Mouse (Mus musculus) monocyte, adult 5-6 weeks (primary cell): ENCODE data around the gene Tcaim. TPM values are rescaled to one million over a fixed set of nuclear protein-coding genes. Genes with fewer than 3 reads are reported as not detected.
"Not testable (repeated sequence)": the region's sequence is repeated elsewhere in the genome, so short reads cannot be mapped to it uniquely, and the experiment has no call there.

ENCODE experiments used
- ATAC-seq: fragments of 153-309, 156-312 bp; replicated peaks from 2 replicates; pipeline ENCODE4 v1.8.0; 2017; ENCODE audit warnings: mild to moderate bottlenecking; ENCODE audit not compliant: low TSS enrichment, insufficient number of reproducible peaks, severe bottlenecking, poor library complexity, low FRiP score
- total RNA-seq: library from RNA; stranded (forward); fragments of 200-1000, 200-491, 200-594 nt; gene quantifications from 3 replicates; pipeline ENCODE4 v1.2.3, GENCODE M21; 2017

The Tcaim gene
- total RNA-seq, 1 experiment from 2014 or later = 12.6 TPM

DNA sequence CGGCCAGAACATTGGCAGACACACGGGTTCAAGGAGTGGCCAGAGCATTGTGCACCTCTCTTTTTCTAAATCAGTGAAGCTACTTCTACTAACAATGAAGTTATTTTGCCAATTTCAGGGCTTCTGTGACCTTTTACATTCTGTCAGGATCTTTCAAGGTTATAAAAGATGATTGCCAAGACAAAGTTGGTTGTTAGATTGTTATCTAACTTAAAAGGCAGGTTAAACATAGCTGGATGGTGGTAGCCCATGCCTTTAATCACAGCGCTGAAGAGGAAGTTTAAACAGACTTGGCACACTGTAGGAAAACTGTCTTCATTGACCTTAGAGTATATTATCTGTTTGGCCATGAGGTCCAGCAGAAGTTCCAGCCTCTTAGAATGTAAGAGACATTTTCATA is 40.3 kb downstream of the Tcaim start:
- no peak for ATAC-seq

DNA sequence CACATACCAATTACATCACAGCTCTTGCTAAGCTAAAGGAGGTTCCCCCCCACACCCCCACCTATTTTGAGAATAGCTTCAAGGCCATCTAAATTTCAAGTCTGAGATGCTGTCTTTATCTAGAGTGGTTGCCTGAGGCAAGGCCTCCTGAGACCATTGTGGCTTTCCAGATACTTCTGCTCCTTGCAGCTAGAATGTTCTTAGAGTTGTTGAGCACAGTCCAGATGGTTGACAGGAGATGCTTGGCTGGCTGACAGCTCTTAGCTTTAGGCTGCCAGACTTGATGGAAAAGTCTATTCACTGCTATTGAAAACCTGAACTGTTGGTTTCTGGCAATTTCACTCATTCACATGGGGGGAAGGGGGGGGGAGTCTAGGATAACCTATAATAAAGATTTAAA is 40.8 kb downstream of the Tcaim start:
- ATAC-seq = no peak

DNA sequence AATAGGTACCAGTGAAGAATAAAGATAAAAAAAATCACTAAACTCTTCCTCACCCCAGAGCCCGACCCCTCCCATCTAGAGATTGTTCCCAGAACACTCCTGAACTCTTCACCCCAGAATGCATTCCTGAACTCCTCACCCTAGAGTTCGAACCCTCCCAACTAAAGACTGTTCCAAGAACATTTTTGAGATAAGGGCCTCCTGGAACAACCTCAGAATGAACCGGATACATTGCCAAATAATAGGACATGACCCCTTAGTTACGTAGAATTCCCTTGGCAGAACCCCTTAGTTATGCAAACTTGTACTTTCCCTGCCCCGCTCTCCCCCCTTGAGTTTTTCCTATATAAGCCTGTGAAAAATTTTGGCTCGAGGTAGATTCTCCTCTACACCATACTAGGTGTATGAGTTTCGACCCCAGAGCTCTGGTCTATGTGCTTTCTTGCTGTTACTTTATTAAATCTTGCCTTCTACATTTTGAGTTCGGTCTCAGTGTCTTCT is 42.5 kb downstream of the Tcaim start:
- ATAC-seq = not testable (repeated sequence)

DNA sequence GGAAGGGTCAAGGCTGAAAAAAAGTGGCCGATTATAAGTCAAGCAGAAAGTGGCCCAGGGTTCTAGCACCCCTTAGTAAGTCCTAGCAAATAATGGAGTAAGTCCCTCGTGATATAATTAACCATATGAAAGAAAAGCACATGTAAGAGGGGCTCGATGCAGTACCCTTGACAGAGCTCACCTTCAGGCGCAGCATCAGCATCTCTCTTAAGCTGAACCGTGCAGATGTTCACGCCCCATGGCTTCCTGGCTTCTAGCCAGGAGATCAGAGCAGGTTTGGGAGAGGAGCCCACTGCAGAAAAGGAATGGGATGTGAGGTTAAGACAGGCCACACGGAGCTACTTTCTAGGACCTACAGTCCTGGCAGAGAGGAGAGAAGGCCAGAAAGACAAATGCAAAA is 49.2 kb downstream of the Tcaim start:
- ATAC-seq = no peak

- not testable (repeated sequence) for ATAC-seq
These were observed 49.8 kb downstream of the Tcaim start for GRCm38 (mm10) chr9:122855141-122855540.

DNA sequence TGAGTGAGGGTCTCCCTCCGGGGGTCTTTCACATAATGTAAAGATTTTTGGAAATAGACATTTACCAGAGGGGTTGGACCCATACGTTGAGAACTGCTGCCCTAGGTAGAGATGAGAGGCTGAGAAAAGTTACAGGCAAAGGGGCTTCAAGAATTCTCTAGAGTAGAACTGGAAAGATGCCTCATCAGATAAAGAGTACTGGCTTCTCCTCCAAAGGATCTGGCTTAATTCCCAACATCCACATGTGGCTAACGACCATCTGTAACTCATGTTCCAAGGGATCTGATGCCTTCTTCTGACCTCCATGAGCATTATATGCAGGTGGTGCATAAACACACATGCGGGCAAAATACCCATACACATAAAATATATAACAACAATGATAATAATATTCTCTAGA is 50.3 kb downstream of the Tcaim start:
- ATAC-seq = no peak

DNA sequence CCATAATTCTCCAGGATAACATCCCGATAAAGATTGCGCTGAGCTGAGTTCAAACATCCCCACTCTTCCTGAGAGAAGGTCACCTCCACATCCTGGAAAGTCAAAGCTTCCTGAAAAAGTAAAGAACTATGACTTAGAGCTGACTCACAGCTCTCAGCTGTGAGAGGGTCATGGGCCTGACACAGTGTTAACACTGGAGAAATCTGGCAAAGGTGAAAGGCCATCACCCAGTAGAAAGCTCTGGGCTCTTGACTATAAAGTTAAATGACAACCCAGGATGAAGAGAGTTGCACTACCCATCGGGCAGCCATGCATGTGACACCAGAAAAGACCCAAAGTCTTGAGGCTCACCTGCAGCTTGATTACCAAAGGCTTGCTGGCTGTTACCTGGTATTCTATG is 51.4 kb downstream of the Tcaim start:
- ATAC-seq = no peak

GRCm38 (mm10) chr9:122860752-122861151 is 55.4 kb downstream of the Tcaim start:
- ATAC-seq = no peak

DNA sequence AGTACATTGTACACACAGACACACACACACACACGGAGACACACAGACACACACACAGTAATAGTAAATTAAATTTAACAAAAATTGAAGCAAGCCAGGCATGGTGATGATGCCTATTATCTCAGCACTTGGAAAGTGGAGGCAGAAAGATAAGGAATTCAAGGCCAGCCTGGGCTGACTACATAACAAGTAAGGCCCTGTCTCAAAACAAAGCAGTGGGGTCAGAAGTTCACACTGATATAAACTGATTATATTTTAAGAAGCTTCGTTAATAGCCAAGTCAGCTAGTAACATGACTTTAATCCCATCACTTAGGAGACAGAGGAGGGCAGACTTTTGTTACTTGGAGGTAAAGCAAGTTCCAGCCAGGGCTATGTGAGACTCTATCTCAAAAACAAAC is 58.4 kb downstream of the Tcaim start:
- no peak for ATAC-seq

GRCm38 (mm10) chr9:122864848-122865247 is 59.5 kb downstream of the Tcaim start:
- ATAC-seq = no peak

DNA sequence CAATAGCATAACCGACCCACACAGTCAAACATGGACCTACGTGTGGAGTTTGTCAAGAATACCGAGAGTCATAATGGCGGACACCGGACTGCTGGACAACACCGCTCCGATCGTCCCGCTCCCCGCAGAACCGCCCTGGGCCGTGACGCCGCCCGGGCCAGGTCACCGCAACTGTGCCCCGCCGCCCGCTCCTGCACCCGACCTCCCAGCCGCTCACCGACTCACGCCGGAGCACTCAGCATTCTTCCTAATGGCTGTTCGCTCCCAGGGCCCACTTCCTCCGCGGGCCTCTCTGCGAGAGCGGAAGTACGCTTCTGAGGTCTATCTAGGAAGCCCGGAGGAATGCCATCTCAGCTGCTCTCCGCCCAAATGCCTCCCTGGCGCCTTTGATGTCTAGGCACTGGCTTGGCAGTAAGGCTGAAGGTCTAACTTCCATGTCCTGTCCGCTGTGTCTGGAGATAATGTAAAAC is 60.4 kb downstream of the Tcaim start, which contains the start of gene Zfp445:
Zfp445 (minus strand) TSS at position 310 of the 470 bp plus-strand sequence.
- ATAC-seq = peak; percentile 95

GRCm38 (mm10) chr9:122866192-122866591 is 60.9 kb downstream of the Tcaim start:
- no peak for ATAC-seq

DNA sequence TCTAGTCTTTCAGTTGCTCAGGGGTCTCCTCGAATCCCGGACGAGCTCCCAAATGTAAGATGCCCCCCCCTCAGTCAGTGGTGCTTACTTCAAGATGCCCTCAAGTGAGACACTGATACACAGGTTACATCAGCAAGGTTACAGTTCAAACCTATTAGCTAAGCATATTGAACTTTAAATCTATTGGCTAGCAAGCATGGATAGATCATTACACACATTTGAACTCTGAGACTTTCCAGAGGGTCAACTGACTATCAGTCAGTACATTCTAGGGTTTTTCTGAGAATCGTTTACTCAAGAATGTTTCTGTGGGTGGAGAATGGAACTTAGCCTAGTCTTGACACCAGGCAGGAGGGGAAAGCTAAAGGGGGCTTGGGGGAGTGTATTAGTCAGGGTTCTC is 67.3 kb downstream of the Tcaim start:
- no peak for ATAC-seq

GRCm38 (mm10) chr9:122874653-122875052 is 69.3 kb downstream of the Tcaim start:
- no peak for ATAC-seq

GRCm38 (mm10) chr9:122875145-122875544 is 69.8 kb downstream of the Tcaim start:
- ATAC-seq = no peak

DNA sequence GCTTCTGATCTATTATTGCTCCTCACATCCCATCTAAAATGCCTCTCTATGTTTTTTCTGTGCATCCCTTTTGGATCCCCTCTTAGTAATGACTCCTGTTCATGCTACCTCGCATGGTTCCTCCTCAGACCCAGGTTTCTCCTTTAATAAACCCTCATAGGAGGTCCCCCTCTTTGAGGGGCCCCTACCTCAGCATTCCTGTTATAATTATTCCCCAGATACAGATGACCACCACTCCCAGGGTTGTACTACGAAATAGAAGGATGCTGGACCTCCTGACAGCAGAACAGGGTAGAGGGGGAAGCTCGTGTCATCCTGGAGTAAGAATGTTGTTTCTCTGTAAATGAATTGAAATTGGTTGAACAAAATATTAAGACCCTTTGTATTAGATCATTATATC is 80.0 kb downstream of the Tcaim start, which contains the start of gene Zkscan7:
Zkscan7 (plus strand) TSS at position 301 of the 400 bp plus-strand sequence.
- no peak for ATAC-seq

Other genes with a start within 250 kb of the Tcaim start
- gene Topaz1, start 58.2 kb upstream of the Tcaim start, total RNA-seq = not detected in 3 replicates
- gene Gm35549, start 38.5 kb downstream of the Tcaim start, total RNA-seq = not detected in 3 replicates
- 75.8 to 125 TPM (median 95.0 TPM) in 3 replicates for gene Zfp445, start 60.5 kb downstream of the Tcaim start, total RNA-seq
- 3.0 to 13.1 TPM (median 4.2 TPM) in 3 replicates for gene Zkscan7, start 80.1 kb downstream of the Tcaim start, total RNA-seq
- 2.0 to 2.2 TPM (median 2.0 TPM) in 3 replicates for gene Zfp105, start 117.5 kb downstream of the Tcaim start, total RNA-seq
- 31.8 to 48.4 TPM (median 37.1 TPM) in 3 replicates for gene 1110059G10Rik, start 145.5 kb downstream of the Tcaim start, total RNA-seq
- 7.2 to 11.6 TPM (median 8.7 TPM) in 3 replicates for gene Kif15, start 145.5 kb downstream of the Tcaim start, total RNA-seq
- 3.2 to 5.0 TPM (median 3.9 TPM) in 3 replicates for gene Tmem42, start 215.8 kb downstream of the Tcaim start, total RNA-seq
- 0.97 to 1.4 TPM in 2 of 3 replicates, not detected in the other for gene Tgm4, start 229.2 kb downstream of the Tcaim start, total RNA-seq